Mouse (Mus musculus) E14TG2a.4 (cell line): ENCODE measurements around the gene Gm21788.
"Not testable (repeated sequence)": the region's sequence is repeated elsewhere in the genome, so short reads cannot be mapped to it uniquely, and the experiment has no call there.

Source experiments
- H3K27me3 ChIP-seq: 2 replicates; pipeline ENCODE4 v1.6.1; 2014; ENCODE audit warnings: low read length, control low read depth; ENCODE audit not compliant: insufficient read depth
- H3K36me3 ChIP-seq: 2 replicates; pipeline ENCODE4 v1.6.1; 2014; ENCODE audit warnings: low read length, control low read depth; ENCODE audit not compliant: insufficient read depth
- H3K4me1 ChIP-seq: replicated peaks from 2 replicates; pipeline ENCODE4 v1.6.1; 2014; ENCODE audit warnings: low read depth, low read length, control low read depth
- H3K4me3 ChIP-seq: replicated peaks from 2 replicates; pipeline ENCODE4 v1.5.1; 2014; ENCODE audit warnings: mild to moderate bottlenecking, low read length
- H3K9me3 ChIP-seq: 2 replicates; pipeline ENCODE4 v1.6.1; 2014; ENCODE audit warnings: low read length, control low read depth

Gm21788 gene

DNA sequence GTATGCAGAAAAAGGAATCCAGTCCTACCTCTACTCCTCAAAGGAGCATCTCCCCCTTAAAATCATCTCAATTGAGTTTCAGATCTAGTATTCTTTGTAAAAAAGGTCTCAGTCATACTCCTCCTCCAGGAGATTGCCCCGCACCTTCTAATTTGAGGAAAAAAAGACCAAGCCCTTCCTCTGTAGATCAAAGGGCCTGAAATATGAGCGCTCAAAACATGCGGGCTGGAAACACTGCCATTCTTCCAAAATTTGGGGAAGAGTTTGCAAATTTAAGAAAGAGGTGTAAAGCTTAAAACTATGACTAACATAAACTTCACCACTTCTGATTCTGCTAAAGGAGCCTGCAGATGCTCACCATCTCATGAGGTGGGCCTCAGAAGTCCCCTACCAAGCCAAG is at the start of gene Gm21788:
Gene Gm21788, plus strand, starts transcription at position 301 of the 400 bp plus-strand sequence.
- not testable (repeated sequence) for H3K9me3 ChIP-seq, H3K36me3 ChIP-seq, H3K27me3 ChIP-seq, H3K4me1 ChIP-seq, H3K4me3 ChIP-seq
